Mouse (Mus musculus) layer of hippocampus, adult 6 months (tissue): ENCODE data around the gene Asxl2. TPM values are rescaled to one million over a fixed set of nuclear protein-coding genes. Genes with fewer than 3 reads are reported as not detected.

Experiments
- long read RNA-seq, 2 experiments: library from polyadenylated mRNA; unstranded; transcript quantifications; one replicate each; pipeline ENCODE4 v2.0.0; 2019 to 2020
- polyA plus RNA-seq: library from polyadenylated mRNA; unstranded; fragments of <200 nt; fragmentation: Nextera tagmentation; gene quantifications from 2 replicates; pipeline ENCODE4 v1.2.3, GENCODE M21; 2021

Asxl2 gene
- polyA plus RNA-seq, result 5.2 and 5.9 TPM in 2 replicates
- long read RNA-seq, experiment 1, partial matches to known transcripts, result 1 of 12 reads
- long read RNA-seq, experiment 1, other reads (novel, unspliced or antisense), result 11 of 12 reads
- long read RNA-seq, experiment 2, partial matches to known transcripts, result 5 of 11 reads
- long read RNA-seq, experiment 2, other reads (novel, unspliced or antisense), result 6 of 11 reads

DNA sequence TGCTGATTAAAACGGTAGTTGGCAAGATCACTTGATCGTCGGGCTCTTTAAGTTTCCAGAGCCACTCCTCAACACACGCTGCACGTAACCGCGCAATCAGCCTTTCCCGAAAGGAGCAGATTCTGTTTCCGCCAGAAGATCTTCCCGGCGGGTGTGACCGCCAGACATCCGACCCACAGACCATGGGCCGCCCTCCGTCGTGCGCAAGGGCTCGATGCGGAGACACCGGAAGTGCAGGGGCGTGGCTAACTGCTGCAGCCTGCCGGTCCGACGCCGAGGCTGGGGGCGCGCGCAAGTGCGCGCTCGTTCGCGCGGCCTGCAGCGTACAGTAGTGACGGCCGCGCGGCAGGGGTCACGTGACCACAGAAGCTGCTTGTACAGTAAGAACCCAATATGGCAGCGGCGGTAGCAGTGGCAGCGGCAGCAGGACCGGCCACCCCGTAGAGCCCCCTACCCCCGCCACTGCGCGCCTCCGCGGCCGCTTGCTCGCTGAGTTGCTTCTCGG is at the start of gene Asxl2:
Asxl2 (plus strand) TSS at position 328 of the 505 bp plus-strand sequence.

Other genes starting within 250 kb of the Asxl2 start
- 57.6 and 64.0 TPM in 2 replicates for gene Rab10, start 116.9 kb upstream of the Asxl2 start, polyA plus RNA-seq
- gene Kif3c, start 61.7 kb upstream of the Asxl2 start, polyA plus RNA-seq, result 28.0 and 29.4 TPM in 2 replicates
- gene Dtnb, start 145.5 kb downstream of the Asxl2 start, polyA plus RNA-seq, result 58.7 and 61.2 TPM in 2 replicates